Mouse (Mus musculus): ENCODE measurements around the gene Inpp5b.

DNA sequence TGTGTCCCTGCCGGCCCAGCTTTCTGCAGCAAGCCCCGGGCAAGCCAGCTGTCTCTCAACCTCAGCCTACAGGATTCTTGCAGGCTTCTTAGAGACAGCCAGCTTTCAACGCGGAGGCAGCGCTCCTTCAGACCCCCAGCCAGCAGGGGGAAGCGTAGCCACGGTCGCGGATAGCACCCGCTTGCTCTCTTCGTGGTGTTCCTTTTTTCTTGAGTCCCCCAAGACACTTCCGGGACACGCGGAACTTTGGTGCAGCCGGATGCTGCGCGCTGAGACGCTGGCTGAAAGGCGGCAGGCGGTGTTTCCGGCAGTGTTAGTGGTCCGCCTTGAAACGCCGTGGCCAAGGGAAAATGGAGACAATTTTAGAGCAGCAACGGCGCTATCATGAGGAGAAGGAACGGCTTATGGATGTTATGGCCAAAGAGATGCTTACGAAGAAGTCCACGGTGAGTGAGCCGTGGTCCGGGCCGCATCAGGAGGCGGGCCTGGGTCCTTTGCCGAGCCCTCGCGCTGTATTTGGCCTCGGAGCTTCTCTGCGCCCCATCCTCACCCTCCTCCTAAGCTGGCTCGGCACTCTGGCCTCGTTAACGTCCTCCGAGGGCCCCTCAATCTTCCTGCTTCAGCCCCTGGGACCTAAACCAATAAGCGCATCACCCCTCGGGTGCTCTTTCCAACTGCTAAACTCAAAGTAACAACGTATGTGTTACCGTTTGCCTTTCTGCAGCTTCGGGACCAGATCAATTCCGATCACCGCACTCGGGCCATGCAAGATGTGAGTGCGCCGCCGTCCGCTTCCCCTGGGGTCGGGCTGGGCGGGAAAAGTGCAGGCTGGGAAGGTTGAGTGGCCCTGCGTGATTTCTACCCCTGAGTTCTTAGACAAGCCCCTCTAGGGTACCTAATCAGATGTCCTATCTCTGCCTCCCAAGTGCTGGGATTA is 26.8 kb upstream of the Inpp5b start, which contains the start of gene Sf3a3:
- TF ChIP-seq POLR2A (IDR thresholded peaks at IDR 0.05; ENCODE audit: extremely low read depth, insufficient read depth, low read length) = peak; percentile 36; the same call in 1 of the 2 replicates
- peak; percentile 89 for TF ChIP-seq CTCF (IDR thresholded peaks at IDR 0.05; ENCODE audit: low read depth, low read length)
